Mouse (Mus musculus) hindbrain, embryonic 15.5 days (tissue): ENCODE data around the gene Gm8094. TPM values are rescaled to one million over a fixed set of nuclear protein-coding genes. Genes with fewer than 3 reads are reported as not detected.
"Not testable (repeated sequence)": the region's sequence is repeated elsewhere in the genome, so short reads cannot be mapped to it uniquely, and the experiment has no call there.

Experiments used
- ATAC-seq: fragments of 200-750 bp; cut with Nextera tagmentation; 2 replicates; pipeline ENCODE4 v1.8.0; 2017; ENCODE audit warnings: low read depth, moderate number of reproducible peaks, moderate TSS enrichment; ENCODE audit not compliant: low FRiP score
- H3K27ac ChIP-seq: fragments of 300-500 bp; sonication (generic); replicated peaks from 2 replicates; pipeline ENCODE4 v1.5.1; 2015; ENCODE audit warnings: mild to moderate bottlenecking, inconsistent platforms
- H3K27me3 ChIP-seq: fragments of 300-500 bp; sonication (generic); 2 replicates; pipeline ENCODE4 v1.6.1; 2015; ENCODE audit warnings: control low read depth, inconsistent platforms
- H3K36me3 ChIP-seq: fragments of 300-500 bp; sonication (generic); 2 replicates; pipeline ENCODE4 v1.6.1; 2015; ENCODE audit warnings: control low read depth, inconsistent platforms
- H3K4me1 ChIP-seq: fragments of 300-500 bp; sonication (generic); replicated peaks from 2 replicates; pipeline ENCODE4 v1.6.1; 2015; ENCODE audit warnings: control low read depth, inconsistent platforms
- H3K4me2 ChIP-seq: fragments of 300-500 bp; sonication (generic); 2 replicates; pipeline ENCODE4 v1.6.1; 2015; ENCODE audit warnings: moderate library complexity, mild to moderate bottlenecking, inconsistent platforms
- H3K4me3 ChIP-seq: fragments of 300-500 bp; sonication (generic); 2 replicates; pipeline ENCODE4 v1.5.1; 2015; ENCODE audit warnings: mild to moderate bottlenecking, inconsistent platforms
- H3K9ac ChIP-seq: fragments of 300-500 bp; sonication (generic); 2 replicates; pipeline ENCODE4 v1.6.1; 2015; ENCODE audit warnings: inconsistent platforms
- H3K9me3 ChIP-seq: fragments of 300-500 bp; sonication (generic); 2 replicates; pipeline ENCODE4 v1.6.1; 2016; ENCODE audit warnings: control low read depth, inconsistent platforms
- WGBS: fragments of 180-500 bp; shearing (Covaris S2); methylation state at CpG from one replicate; pipeline ENCODE4 v1.1.7; 2015; 5-methylcytosine and 5-hydroxymethylcytosine counted together
- polyA plus RNA-seq: library from polyadenylated mRNA; unstranded; fragments of >200 nt; fragmentation: Nextera tagmentation; extraction: Ambion mirVana; gene quantifications from 2 replicates; pipeline ENCODE4 v1.2.1, GENCODE M21; 2015

The Gm8094 gene
- not detected in 2 replicates for polyA plus RNA-seq

- H3K9me3 ChIP-seq, H3K9ac ChIP-seq, H3K4me3 ChIP-seq, H3K27me3 ChIP-seq, ATAC-seq, H3K36me3 ChIP-seq, H3K4me2 ChIP-seq, H3K27ac ChIP-seq, H3K4me1 ChIP-seq: not testable (repeated sequence)
- WGBS = 94% methylated on average over 2 of the region's 2 CpGs
These were observed at the start of gene Gm8094 for GRCm38 (mm10) chr14:43076543-43076942. TSS of gene Gm8094 (minus strand) at chr14:43076643.

- not testable (repeated sequence) for H3K27me3 ChIP-seq, H3K4me2 ChIP-seq, H3K9ac ChIP-seq, H3K9me3 ChIP-seq, H3K4me3 ChIP-seq, ATAC-seq, H3K27ac ChIP-seq, H3K36me3 ChIP-seq, H3K4me1 ChIP-seq
- 90% methylated on average over 3 of the region's 3 CpGs for WGBS
These were observed 43.2 kb upstream of the Gm8094 start for GRCm38 (mm10) chr14:43119673-43120072.

- WGBS = 79% methylated on average over 3 of the region's 3 CpGs
These were observed 23.9 kb upstream of the Gm8094 start, which contains the start of gene Gm8104 for GRCm38 (mm10) chr14:43100301-43100700. TSS of gene Gm8104 (plus strand) at chr14:43100601.

GRCm38 (mm10) chr14:43089103-43089919, 12.9 kb upstream of the Gm8094 start:
- WGBS = 42% methylated on average over 1 of the region's 14 CpGs
- ATAC-seq = peak; percentile 30; the same call in 1 of the 2 replicates
- not testable (repeated sequence) for H3K36me3 ChIP-seq, H3K27ac ChIP-seq, H3K4me1 ChIP-seq, H3K4me3 ChIP-seq, H3K9me3 ChIP-seq, H3K9ac ChIP-seq, H3K27me3 ChIP-seq, H3K4me2 ChIP-seq

More at GRCm38 (mm10) chr14:43100301-43100700, 23.9 kb upstream of the Gm8094 start, which contains the start of gene Gm8104:
- not testable (repeated sequence) for H3K27me3 ChIP-seq, H3K4me1 ChIP-seq, H3K9ac ChIP-seq, H3K27ac ChIP-seq, H3K4me2 ChIP-seq, H3K4me3 ChIP-seq, H3K9me3 ChIP-seq, ATAC-seq, H3K36me3 ChIP-seq

GRCm38 (mm10) chr14:43084936-43085730, 8.7 kb upstream of the Gm8094 start:
- 95% methylated on average over 1 of the region's 1 CpGs for WGBS
- H3K4me1 ChIP-seq, H3K27ac ChIP-seq: not testable (repeated sequence)

GRCm38 (mm10) chr14:43060179-43060578, 16.3 kb downstream of the Gm8094 start:
- H3K9me3 ChIP-seq, H3K36me3 ChIP-seq, H3K4me1 ChIP-seq, H3K4me2 ChIP-seq, H3K9ac ChIP-seq, H3K27me3 ChIP-seq, H3K4me3 ChIP-seq, H3K27ac ChIP-seq, ATAC-seq: not testable (repeated sequence)
- WGBS = 68% methylated on average over 4 of the region's 4 CpGs

More at GRCm38 (mm10) chr14:43084936-43085730, 8.7 kb upstream of the Gm8094 start:
- not testable (repeated sequence) for ATAC-seq, H3K4me2 ChIP-seq, H3K36me3 ChIP-seq, H3K9ac ChIP-seq, H3K4me3 ChIP-seq, H3K27me3 ChIP-seq, H3K9me3 ChIP-seq

GRCm38 (mm10) chr14:43058063-43058462, 18.4 kb downstream of the Gm8094 start:
- H3K27me3 ChIP-seq, H3K36me3 ChIP-seq, H3K9ac ChIP-seq, ATAC-seq, H3K9me3 ChIP-seq, H3K4me1 ChIP-seq, H3K27ac ChIP-seq, H3K4me3 ChIP-seq, H3K4me2 ChIP-seq: not testable (repeated sequence)
- WGBS = 81% methylated on average over 3 of the region's 3 CpGs

Other genes starting within 250 kb of the Gm8094 start
- not detected in 2 replicates for gene Gm21977, start 223.2 kb downstream of the Gm8094 start, polyA plus RNA-seq
- not detected in 2 replicates for gene Gm8082, start 83.0 kb downstream of the Gm8094 start, polyA plus RNA-seq
- gene Gm10376, start 61.0 kb downstream of the Gm8094 start, polyA plus RNA-seq = not detected in 2 replicates
- 0.08 TPM in 1 of 2 replicates, not detected in the other for gene Gm8104, start 24.0 kb upstream of the Gm8094 start, polyA plus RNA-seq
- gene Gm7233, start 103.2 kb upstream of the Gm8094 start, polyA plus RNA-seq = not detected in 2 replicates
- not detected in 2 replicates for gene Gm8122, start 158.7 kb upstream of the Gm8094 start, polyA plus RNA-seq
- not detected in 2 replicates for gene Gm8126, start 182.0 kb upstream of the Gm8094 start, polyA plus RNA-seq
- not detected in 2 replicates for gene Gm9732, start 198.4 kb upstream of the Gm8094 start, polyA plus RNA-seq
- gene Gm8127, start 217.2 kb upstream of the Gm8094 start, polyA plus RNA-seq = not detected in 2 replicates